Mouse (Mus musculus) kidney, adult 11 months (tissue): ENCODE measurements around the gene Rbx1.
"Not testable (repeated sequence)": the region's sequence is repeated elsewhere in the genome, so short reads cannot be mapped to it uniquely, and the experiment has no call there.

ENCODE experiments used
- DNase-seq: peaks from one replicate; pipeline ENCODE4 v3.0.0; 2022

Gene Rbx1

DNA sequence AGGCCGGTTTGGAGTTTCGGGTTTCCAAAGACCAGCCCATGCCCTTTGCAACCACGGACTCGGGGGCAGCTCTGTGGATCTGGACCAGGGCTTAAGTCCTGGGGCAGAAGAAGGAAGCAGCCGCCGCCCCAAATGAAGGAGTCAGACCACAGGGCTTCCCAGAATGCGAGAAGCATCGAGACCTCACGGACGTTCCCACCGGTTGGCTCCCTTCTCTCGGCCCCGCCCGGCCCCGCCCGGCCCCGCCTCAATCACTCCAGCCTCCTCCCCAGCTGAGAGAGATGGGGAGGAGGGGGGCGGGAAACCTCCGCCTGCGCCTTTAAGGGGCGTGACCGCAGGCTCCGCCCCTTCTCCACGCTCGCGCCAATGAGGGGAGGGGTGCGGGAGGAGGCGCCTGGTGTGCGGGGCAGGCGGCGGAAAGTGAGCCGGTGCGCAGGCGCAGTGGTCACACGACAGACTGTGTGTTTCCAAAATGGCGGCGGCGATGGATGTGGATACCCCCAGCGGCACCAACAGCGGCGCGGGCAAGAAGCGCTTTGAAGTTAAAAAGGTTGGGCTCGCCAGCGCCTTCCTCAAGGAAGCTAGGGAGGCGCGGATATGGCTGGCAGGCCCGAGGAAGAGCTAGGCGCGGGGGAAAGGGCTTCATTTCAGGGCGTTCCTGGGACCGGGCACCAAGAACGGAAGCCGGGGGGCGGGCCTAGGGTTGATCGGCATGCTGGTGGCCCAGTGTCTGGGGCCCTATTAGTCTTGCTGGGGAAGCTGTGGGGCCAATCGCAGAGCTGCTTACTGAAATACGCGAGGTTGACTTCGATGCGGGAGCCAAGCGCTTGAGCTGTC, at the start of gene Rbx1:
TSS of gene Rbx1 (plus strand) at position 396 of the 837 bp plus-strand sequence.
- peak; percentile 99 for DNase-seq

DNA sequence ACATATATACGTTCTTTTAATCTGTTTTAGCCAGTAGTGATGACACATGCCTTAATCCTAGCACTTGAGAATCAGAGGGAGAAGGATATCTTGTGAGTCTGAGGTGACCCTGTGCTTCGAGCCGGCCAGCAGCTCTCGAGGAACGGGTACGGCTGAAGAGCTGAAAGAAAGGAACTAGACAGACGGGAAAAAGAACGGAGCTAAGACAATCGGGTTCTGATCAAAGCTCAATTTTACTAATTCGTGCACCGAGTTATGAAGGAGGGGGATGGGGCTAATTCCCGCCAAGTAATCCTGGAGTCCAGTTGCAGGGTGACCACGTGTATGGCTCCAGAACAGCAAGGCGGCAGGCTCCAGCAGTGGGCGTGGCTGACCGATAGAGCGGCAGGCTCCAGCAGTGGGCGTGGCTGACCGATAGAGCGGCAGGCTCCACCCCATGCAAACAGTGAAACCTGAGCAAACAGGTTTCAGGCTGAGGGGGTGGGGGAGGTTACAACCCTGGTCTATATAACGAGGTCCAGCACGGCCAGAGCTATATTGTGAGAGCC, 49.3 kb upstream of the Rbx1 start:
- DNase-seq, result peak; percentile 81

DNA sequence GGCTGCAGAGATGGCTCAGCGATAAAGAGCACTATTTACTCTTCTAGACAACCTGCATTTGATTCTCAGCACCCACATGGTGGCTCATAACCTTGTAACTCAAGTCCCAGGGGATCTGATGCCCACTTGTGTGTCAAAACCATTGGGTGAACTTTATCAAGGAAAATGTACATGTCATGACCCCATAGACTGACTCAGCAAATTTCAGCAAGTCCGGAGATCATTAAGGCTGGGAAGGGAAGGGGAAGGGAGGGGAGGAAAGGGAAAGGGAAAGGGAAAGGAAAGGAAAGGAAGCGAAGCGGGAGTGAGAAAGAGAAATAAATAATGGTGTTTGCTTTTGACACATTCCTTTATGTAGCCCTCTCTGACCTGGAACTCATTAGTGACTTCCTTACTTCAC, 48.0 kb upstream of the Rbx1 start:
- no peak for DNase-seq

DNA sequence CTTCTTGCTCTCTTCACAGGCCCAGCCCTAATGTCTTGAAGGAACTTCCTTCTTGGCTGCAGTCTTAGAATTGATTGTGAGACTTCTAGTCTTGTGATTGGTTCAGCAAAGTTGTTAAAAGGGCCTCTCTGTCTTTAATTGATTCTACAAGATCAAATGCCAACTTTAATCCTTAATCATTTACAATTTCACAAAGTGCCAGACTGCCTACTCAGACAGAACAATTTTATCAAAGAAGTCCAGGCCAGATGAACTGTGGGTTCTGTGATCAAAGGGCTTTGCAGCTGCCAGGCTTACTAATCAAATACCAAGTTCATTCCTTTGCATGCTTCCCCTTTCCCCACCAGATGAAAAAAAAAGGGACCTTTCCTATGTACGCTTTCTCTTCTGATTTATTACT, 44.6 kb upstream of the Rbx1 start:
- DNase-seq, result peak; percentile 57

DNA sequence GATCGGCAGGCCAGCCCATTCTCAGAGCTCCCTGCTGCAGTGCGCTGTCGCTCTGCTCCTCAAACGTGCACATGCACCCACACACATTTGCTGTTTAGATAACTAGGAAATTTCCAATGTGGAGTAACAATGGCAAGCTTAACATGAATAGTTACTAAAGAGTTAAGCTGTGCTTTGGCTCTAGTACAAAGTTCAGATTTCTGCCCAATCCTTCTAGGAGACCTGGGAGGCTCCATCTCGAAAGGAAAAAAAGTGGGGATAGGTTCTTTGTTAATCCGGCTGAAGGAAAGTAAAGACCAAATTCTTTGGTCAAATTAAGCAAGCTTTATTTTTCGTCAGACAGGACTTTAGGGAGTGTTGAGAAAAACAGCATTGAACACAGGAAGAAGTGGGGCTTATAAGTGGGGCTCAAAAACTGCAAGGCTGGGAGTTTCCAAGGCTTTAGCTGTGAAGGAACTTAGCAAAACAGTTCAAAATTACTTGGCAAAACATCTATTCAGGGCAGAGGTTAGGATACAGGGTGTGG, 43.9 kb upstream of the Rbx1 start:
- peak; percentile 36 for DNase-seq

DNA sequence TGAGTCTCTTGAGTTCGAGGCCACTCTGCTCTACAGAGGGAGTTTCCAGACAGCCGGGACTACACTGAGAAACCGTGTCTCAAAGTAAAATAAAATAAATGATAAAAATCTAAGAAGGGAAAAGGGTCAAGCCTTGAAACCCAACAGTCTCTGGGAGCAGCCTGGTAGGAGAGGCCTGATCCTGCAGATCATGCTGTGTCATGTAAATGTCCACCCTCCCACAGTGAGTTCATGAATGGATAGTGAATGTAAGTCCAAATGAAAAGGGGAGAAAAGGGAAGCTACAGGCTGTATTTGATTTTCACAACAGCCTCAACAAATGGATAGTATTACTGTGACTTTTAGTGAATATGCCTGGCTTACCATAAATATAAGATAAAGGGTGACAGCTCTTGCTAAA, 40.8 kb upstream of the Rbx1 start:
- DNase-seq, result no peak

DNA sequence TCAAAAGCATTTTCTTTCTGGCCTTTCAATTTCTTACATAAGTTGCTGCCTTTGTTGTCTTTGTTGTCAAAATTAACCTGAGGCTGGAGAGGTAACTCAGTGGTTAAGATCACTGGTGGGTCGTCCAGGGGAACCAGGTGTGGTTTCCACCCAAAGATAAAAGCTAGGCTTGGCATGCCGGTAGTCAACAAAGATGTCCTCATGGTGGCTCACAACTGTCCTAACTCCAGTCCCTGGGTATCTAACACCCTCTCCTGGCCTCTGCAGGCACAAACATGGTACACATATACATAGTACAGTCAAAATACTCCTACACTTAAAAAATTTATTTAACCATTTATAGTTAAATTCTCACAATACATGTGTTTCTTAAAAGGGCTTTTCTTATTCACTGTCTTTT, 38.1 kb upstream of the Rbx1 start:
- DNase-seq, result no peak

DNA sequence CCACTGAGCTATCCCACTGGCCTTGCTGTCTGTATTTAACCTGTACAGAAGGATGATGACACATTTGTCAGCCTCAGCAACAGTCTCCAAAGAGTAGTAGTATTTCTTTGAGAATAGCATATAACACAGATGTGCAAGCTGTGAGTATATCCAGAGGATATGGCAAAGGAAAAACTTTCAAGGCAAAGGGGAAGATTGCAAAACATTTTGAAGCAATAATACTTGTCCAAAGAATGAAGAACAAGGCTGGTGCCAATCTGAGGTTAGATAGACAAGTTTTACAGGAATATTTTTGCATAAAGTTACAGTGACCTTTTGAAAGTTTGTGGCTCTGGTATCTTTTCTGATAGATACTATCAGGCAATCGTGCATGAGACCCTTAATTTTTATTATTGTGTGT, 34.9 kb upstream of the Rbx1 start:
- no peak for DNase-seq

DNA sequence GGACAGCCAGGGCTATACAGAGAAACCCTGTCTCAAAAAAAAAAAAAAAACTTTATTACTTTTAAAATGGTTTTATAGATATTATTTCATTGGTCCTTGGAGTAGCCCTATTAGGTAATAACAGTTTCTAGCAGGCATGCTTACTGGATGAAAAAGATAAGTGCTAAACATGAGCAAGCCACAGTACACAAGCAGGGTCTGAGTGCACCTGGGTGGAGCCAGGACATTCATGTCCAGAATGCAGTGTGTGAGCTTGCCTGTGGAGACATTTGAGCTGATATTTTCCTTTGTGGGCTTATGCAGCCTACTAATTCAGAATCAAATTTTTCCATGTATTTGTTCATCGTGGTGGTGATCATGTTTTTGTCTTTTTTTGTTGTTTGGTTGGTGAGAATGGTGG, 27.8 kb upstream of the Rbx1 start:
- DNase-seq, result no peak

DNA sequence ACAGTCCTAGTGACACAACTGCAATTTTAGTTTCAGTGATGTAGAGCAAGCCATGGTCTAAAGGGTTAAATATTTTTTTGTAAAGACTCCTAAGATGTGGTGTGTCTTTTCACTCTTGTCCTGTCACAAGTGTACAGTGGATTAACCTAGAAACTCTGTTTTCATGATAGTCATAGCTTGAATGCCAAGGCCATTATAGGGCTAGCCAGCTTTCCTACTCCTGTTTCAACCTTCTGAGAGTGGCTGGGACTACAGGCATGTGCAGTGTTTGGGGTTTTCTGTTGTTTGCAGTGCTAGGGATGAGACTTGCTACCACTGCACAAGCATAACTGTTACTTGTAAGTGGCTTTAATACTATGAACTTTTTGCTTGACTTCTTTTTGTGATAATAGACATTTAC, 26.9 kb upstream of the Rbx1 start:
- no peak for DNase-seq

DNA sequence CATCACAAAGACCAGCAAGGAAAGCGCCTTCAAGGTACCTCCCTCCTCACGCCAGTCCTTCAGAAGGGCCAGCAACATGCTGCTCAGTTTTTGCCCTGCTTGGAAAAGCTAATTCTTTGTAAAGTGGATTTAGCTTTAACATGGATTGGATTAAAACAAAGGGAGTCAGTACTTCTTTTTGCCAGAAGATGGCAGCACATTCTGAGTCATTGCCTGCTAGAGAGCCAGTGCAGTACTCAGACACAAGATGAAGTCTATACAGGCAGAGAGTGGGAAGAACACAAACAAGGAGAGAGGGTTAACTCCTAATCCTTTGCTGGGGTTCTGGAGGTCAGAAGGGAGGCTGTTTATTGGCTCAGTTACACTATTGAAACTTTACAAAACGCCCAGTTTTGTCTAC, 17.6 kb upstream of the Rbx1 start:
- no peak for DNase-seq

DNA sequence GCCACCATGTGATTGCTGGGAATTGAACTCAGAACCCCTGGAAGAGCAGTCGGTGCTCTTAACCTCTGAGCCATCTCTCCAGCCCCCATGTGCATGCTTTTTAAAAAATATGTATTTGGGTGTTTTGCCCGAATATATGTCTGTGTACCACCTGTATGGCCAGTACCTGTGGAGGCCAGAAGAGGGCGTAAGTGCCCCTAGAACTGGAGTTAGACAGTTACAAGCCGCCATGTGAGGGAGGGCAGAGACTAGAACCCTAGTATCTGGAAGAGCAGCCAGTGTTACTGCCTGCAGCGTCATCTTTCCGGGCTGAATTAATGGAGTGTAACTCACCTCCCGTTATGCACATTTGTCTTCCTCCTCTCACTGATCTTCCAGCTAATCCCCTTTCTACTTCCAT, 4.6 kb upstream of the Rbx1 start:
- DNase-seq, result no peak

DNA sequence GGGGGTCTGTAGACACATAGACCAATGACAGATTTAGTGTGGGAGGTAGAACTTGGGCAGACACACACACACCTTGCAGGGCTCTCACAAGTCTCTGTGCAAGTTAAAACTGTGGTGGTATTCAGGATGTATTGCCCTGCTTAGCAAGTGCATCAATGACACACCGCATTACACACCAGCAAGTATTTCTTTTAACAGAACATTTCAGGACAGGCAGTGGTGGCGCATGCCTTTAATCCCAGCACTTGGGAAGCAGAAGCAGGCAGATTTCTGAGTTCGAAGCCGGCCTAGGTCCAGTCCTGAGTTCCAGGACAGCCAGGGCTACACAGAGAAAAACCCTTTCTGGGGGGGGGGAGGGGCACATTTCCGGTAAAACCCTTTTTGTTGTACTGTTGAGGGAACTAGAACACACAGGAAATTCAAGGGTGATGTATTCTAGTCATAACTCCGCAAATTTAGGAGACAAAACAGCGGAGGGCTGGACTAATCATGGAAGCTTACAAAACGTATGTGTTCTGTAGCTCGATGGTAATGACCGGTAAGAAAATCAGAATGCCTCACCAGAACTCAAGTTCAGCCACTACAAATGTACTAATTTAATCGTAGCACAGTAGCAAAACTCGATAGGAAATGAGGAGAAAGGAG, 958 bp upstream of the Rbx1 start:
- no peak for DNase-seq

DNA sequence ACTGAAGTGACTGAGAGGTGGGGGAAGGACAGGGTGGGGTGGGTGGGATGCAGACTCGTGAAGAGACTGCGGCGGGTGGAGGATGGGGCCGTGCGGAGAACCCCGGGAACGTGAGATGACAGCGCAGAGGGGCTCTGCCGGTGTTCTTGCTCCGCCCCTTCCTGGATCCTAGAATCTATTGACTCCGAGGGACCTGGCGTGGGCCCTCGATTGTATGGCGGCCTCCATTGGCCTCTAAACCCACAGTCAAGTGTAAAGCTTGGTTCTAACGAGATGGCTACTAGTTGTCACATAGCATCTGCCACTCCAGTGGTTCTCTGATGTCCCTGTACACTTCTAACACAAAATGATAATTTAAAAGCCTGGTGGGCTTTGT, 630 bp downstream of the Rbx1 start:
- DNase-seq, result no peak

DNA sequence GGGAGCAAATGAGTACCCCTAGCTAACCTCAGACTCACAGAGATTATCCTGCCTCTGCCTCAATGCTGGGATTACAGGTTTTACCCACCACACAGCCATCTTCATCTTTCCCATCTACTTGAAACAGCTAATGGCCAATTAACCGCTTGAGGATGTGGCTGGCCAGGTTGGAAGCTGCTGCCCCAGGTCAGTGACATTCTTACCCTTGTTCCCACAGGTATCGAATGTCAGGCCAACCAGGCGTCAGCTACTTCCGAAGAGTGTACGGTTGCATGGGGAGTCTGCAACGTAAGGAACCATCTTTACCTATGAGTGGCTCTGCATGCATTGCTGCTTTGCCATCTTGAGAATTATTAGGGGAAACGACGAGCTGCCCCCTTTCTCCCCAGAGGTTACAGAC, 4.6 kb downstream of the Rbx1 start:
- DNase-seq, result no peak

DNA sequence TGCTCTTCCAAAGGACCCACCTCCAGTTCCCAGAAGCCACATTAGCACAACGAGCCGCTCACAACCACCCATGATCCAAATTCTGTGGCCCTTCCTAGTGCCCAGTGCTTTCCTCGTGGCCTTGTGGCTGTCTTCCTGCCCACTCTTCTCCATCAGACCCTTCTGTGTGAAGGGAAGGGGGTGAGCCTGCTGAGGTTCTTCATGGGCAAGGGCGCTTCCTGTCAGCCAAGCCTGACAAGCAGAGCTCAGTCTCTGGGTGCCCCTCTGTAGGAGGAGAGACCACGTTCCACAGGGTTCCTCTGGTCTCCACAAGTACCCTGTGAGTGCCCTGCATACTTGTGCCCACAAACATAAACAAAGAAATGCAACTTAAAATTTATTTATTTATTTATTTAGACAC, 6.2 kb downstream of the Rbx1 start:
- no peak for DNase-seq

DNA sequence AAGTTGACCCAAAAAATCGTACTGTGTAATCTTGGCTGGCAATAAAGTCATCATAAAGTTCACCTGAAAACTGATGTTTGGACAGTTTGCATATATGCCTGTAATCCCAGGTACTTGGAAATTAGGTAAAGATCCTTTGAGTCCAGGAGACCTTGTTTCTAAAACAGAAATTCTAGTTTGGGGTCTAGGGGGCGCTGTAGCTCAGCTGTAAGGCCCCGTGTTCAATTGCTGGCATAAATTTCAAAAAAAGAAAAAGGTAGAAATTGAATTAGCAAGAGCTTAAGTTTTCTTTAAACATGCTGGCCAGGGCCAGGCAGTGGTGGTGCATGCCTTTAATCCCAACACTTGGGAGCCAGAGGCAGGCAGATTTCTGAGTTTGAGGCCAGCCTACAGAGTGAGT, 9.6 kb downstream of the Rbx1 start:
- no peak for DNase-seq

DNA sequence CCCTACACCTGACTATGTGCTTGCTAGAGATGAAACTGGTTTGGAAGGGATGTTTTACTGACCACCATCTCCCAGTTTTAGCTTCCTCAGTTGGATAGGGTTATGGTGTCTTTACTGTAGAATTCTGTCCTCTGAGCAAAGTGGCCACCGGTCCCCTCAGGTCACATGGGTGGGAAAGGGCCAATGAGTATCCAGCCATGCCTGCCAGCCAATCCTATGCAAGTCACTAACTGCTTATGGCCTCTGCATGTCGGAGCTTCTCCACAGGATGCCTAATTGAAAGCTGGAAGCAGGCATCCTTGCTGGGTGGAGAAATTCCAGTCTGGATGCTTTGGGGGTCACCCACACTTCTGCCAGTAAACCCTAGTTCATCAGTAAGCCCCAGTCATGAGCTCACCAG, 10.5 kb downstream of the Rbx1 start:
- DNase-seq, result no peak

DNA sequence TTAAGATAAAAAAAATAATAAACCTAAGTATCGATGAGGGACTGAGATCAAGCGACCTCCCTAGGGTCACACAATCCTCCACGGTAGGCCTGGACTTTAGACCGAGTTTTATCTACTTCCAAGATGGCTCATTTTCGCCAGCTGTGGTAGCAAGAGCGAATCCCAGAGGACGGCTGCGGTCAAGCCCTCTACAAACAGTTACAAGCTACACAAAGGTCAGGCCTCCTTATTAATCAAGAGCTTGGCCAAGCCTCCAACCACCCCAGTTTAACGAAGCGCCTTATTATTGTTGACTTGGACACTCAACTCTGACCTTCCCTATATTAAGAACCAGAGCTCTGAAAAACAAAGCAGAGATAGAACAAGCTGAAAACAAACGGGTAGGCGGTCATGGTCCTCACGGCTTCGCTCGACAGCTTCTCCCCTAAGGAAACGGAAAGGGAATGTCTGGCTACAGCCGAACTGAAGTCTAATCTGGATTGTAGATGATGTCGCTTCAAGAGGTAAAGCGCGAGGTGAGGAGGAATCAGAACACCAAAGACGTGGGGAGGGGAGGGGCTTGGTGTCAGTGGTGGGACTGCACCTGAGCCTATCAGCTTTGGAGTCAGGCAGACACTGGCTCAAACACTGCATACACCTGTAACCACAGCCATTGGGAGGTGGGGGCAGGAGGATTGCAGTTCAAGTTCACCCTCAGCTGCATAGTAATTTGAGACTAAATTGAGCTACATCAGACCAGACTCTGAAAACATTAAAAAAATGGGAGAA, 13.5 kb downstream of the Rbx1 start:
- DNase-seq, result peak; percentile 48

DNA sequence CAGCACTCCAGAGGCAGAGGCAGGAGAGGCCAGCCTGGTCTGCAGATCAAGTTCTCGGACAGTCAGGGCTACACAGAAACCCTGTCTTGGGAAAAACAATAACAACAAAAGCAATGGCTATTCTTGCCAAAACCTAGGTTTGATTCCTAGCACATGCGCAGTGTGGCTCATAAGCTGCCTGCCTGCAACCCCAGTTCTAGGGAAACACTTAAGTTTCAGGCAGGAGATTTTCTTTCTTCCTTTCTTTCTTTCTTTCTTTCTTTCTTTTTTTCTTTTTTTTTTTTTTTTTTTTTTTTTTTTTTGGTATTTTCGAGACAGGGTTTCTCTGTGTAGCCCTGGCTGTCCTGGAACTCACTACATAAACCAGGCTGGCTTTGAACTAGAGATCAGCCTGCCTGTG, 14.2 kb downstream of the Rbx1 start:
- not testable (repeated sequence) for DNase-seq

DNA sequence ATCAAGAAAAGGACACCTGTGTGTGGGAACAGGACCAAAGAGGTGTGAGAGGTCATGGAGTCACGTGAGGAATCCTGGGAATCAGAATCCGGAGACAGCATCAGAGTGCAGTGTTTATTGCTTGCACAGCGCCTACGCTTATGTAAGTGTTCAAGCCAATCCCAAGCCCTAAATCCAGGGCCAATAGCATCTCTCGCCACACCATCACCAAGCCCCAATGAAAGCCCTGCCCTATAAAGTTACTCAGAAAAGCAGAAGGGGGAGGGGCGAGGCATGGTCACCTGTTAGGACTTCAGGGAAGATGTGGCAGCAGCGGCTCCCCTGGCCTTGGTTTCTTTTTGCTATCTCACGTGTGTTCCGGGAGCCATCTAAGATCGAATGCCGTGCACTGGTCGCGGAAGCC, 14.9 kb downstream of the Rbx1 start:
- DNase-seq, result peak; percentile 78

DNA sequence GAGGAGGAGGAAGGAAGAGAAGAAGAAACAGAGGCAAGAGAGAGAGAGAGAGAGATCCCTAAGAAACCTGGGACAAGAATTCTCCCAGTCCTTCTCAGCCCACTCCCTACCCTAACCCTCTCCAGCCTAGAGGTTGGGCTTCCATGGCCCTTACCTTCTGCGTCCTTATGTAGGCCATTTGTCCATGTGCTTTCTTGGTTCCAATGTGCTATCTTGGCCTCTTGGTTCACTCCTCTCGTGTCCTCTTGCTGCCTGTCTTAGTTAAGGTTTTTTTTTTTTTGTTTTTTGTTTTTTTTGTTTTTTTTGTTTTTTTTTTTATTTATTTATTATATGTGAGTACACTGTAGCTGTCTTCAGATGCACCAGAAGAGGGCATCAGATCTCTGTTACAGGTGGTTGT, 16.9 kb downstream of the Rbx1 start:
- DNase-seq, result no peak

DNA sequence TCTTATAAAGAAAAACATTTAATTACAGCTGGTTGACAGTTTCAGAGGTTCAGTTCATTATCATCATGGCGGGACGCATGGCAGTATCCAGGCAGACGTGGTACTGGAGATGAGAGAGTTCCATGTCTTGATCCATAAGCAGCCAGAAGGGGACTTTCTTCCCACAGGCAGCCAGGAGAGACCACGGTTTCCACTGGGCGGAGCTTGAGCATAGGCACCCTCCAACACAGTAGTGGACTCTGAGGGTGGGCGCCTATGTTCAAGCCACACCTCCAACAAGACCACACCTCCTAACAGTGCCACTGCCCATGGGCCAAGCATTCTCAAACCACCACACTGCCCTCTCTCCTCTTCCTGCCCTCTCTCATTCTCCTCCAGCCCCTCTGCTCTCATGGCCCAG, 17.6 kb downstream of the Rbx1 start:
- no peak for DNase-seq

DNA sequence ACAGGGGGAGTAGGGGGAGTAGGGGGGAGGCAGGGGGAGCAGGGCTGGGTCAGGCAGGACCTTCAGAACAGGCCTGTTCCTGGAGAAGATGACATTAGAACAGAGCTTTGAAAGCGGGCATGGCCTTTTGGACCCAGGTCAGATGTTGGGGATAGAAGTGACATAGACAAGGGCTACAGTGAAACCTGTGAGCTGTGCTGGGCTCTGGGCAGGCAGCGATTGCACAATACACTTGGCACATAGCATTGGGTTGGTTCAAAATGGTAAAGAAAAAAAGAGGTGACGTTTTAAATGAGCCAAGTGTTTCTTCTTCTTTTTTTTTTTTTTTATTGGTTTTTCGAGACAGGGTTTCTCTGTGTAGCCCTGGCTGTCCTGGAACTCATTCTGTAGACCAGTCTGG, 19.4 kb downstream of the Rbx1 start:
- DNase-seq, result no peak
